Mouse (Mus musculus) testis, adult 2 months (tissue): ENCODE results near the gene Pkp4.

ENCODE experiments used
- CTCF ChIP-seq: fragments of 200-500 bp; IDR thresholded peaks from 2 replicates; pipeline ENCODE4 v1.5.1; 2012; ENCODE audit warnings: low read depth, mild to moderate bottlenecking, inconsistent platforms, low read length, moderate library complexity; ENCODE audit not compliant: control insufficient read depth, insufficient read depth, insufficient replicate concordance
- POLR2A ChIP-seq: fragments of 200-500 bp; IDR thresholded peaks from 2 replicates; pipeline ENCODE4 v1.6.1; 2012; ENCODE audit warnings: low read depth, mild to moderate bottlenecking, inconsistent platforms, low read length, moderate library complexity; ENCODE audit not compliant: control insufficient read depth

GRCm38 (mm10) chr2:59190186-59190585 lies 29.5 kb downstream of the Pkp4 start:
- TF ChIP-seq CTCF = no peak
- no peak for TF ChIP-seq POLR2A
